Mouse (Mus musculus) spleen, adult 2 months (tissue): Measurements from ENCODE around the gene Trim11. TPM values are rescaled to one million over a fixed set of nuclear protein-coding genes. Genes with fewer than 3 reads are reported as not detected.

Source experiments
- DNase-seq, 2 experiments: peaks; one replicate each; pipeline versions ENCODE4 v3.0.0 to v3.0.0-alpha.2; 2012 to 2021; ENCODE audit warnings: low spot score in 2 of 2, low read depth in 1 of 2
- H3K27ac ChIP-seq: fragments of 200-500 bp; 2 replicates; pipeline ENCODE4 v1.5.1; 2012; ENCODE audit warnings: low read length, inconsistent platforms; ENCODE audit not compliant: insufficient read depth
- H3K27me3 ChIP-seq: fragments of 200-500 bp; 2 replicates; pipeline ENCODE4 v1.6.1; 2012; ENCODE audit warnings: mild to moderate bottlenecking, moderate library complexity, low read length, inconsistent platforms; ENCODE audit not compliant: control insufficient read depth, insufficient read depth
- H3K36me3 ChIP-seq: fragments of 200-500 bp; 2 replicates; pipeline ENCODE4 v1.6.1; 2012; ENCODE audit warnings: mild to moderate bottlenecking, low read length, inconsistent platforms; ENCODE audit not compliant: control insufficient read depth, insufficient read depth
- H3K4me1 ChIP-seq: fragments of 200-500 bp; 2 replicates; pipeline ENCODE4 v1.6.1; 2011; ENCODE audit warnings: inconsistent platforms; ENCODE audit not compliant: control insufficient read depth, insufficient read depth, insufficient read length
- H3K4me3 ChIP-seq: fragments of 200-500 bp; 2 replicates; pipeline ENCODE4 v1.5.1; 2011; ENCODE audit warnings: mild to moderate bottlenecking, inconsistent platforms; ENCODE audit not compliant: insufficient read depth, insufficient read length; ENCODE audit errors: extremely low read depth
- CTCF ChIP-seq: fragments of 200-500 bp; IDR thresholded peaks from 2 replicates; pipeline ENCODE4 v1.5.1; 2011; ENCODE audit warnings: mild to moderate bottlenecking, inconsistent platforms; ENCODE audit not compliant: insufficient read depth, insufficient read length, insufficient replicate concordance; ENCODE audit errors: extremely low read depth
- POLR2A ChIP-seq: fragments of 200-500 bp; IDR thresholded peaks from 2 replicates; pipeline ENCODE4 v1.6.1; 2011; ENCODE audit warnings: low read depth, low read length, inconsistent platforms
- WGBS: fragments of 180-500 bp; shearing (Covaris S2); methylation state at CpG from one replicate; pipeline ENCODE4 v1.1.7; 2018; 5-methylcytosine and 5-hydroxymethylcytosine counted together
- polyA plus RNA-seq: library from polyadenylated mRNA; depleted of rRNA; stranded (reverse); fragments of >200 nt; gene quantifications from 2 replicates; pipeline ENCODE4 v1.2.3, GENCODE M21; 2012

The Trim11 gene
- polyA plus RNA-seq, 1 experiment = 55.6 TPM

DNA sequence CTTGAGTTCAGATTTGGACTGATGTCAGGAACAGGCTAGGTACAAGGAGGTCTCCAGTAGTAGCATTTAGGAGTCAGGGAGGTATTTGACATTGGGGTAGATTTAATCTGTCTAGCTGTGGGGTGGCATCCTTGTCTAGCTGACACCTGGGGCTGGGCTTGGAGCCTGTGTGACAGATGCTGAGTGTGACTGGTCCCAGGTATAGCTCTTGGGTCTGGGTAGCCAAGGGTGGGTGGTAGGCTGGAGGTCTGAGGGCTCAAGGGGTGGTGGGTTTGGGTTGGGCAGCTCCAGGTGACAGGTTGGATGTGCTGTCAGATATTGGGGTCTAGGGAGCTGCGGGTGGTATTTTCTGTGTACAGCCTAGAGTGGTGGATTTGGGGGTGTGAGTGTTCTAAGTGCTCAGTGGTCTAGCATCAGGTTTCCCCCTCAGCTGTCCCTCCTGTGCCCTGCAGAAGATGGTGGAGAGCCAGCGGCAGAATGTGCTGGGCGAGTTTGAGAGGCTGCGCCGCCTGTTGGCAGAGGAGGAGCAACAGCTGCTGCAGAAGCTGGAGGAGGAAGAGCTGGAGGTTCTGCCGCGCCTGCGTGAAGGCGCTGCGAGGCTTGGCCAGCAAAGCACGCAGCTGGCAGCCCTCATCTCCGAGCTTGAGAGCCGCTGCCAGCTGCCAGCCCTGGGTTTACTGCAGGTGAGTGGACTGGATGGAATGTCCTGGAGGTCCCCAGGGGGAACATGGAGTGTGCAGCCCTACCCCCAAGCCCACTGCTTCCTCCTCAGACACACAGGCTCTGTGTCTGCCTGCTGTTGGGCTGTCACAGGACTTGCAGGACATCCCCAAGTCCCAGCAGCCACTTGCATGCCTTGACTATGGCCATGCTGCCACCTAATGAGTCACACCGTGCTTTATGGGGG is 3.9 kb downstream of the Trim11 start:
- TF ChIP-seq CTCF (peak; percentile 84), POLR2A (no peak)
- peaks cover 25% of the 10 kb centered on the region for H3K36me3 ChIP-seq
- H3K4me3 ChIP-seq = no peak overlapping the region; the same call in 1 of the 2 replicates
- DNase-seq = peak; percentile 76 to 80
- 16% methylated on average over 14 of the region's 14 CpGs for WGBS
- H3K4me1 ChIP-seq = peaks cover 26% of the 10 kb centered on the region; the same call in 1 of the 2 replicates
- H3K27me3 ChIP-seq = no peaks in the 10 kb centered on the region
- peak overlapping the region; percentile 84 for H3K27ac ChIP-seq

DNA sequence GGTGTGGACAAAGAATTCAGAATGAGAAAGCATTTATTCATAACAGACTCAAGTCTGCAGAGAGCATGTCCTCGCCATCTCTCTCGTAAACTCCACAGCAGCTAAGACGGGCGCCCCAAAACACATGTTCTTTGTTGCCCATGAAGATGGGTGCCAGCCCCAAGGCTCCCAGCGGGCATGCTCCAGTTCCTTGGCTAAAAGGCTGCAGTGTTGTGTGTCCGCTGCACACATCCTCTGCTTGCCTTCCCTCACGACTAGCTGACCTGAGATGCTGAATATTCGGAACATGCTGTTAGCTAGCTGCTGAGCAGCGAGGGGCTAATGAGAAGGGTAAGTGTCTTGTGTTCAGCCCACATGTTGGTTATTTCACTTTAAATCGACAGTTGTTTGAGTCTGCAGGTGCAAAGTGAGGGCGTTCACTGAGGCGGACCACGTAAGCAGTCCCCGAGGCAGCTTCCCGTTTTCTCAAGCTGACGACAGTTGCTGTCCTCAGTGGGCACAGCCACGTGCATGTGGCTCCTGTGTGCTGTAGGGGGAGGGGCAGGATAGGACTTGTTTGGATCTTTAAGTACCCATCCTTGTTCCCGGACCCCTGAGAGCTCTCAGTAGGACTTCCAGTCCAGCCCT is 4.7 kb downstream of the Trim11 start:
- no peak for TF ChIP-seq POLR2A
- no peak for TF ChIP-seq CTCF
- peak; percentile 67 to 91 for DNase-seq
- Histone ChIP-seq H3K27me3 (no peaks in the 10 kb centered on the region), H3K36me3 (peaks cover 32% of the 10 kb centered on the region), H3K4me3 (no peak overlapping the region; the same call in 1 of the 2 replicates), H3K27ac (peak overlapping the region; percentile 84), H3K4me1 (peaks cover 26% of the 10 kb centered on the region; the same call in 1 of the 2 replicates)
- 32% methylated on average over 18 of the region's 18 CpGs for WGBS

DNA sequence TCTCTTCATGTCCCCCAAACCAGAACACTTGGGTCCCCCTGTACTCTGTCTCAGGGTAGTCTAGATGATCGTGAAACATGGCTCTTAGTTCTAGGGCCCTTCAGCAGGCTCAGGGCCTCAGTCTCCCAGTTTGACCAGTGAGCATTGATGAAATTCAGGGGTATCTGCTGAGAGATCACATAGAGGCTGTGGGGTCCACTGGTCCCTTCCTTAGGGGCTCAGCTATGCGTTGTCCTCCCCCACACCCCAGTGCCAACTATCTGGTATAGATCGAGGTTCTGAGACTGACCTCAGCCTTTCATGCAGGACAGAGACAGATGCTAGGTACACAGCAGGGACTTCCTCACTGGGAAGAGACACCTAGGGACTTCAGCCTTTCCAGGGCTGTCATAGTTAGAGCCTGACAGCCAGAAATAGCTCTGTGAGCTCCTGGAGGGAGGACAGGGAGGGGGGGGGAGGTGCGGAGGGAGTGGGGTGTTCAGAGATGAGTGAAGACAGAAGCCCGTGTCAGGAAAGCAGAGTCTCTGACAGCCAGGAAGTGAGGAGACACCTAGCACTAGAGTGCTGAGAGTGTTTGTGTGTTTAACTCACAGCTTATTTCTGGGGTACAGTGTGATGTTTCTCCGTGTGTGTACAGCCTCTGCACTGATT is 5.9 kb downstream of the Trim11 start:
- Histone ChIP-seq H3K4me1 (peaks cover 26% of the 10 kb centered on the region; the same call in 1 of the 2 replicates), H3K27me3 (no peaks in the 10 kb centered on the region), H3K36me3 (peaks cover 38% of the 10 kb centered on the region), H3K27ac (peak overlapping the region; percentile 32), H3K4me3 (no peak overlapping the region)
- no peak for TF ChIP-seq CTCF
- no peak for TF ChIP-seq POLR2A
- no peak for DNase-seq
- 70% methylated on average over 6 of the region's 6 CpGs for WGBS

DNA sequence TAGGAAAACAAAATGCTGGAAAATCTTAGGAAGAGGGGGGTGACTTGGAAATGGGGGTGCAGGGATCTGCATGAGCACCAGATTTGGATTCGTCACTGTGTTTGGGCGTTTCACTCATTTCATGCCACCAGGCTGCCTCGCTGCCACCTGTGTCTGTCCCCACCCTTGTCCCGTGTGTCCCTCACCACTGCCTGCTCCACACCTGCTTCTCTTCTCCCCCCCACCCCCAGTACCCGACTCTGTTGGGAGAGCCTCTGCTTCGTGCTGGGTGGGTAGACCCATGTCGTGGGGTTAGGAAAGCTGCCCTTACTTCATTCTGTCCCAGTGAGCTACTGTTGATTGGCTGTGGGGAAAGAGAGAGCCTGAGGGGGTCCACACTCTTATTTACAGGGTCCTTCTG is 6.8 kb downstream of the Trim11 start:
- DNase-seq = no peak
- H3K4me1 ChIP-seq = peaks cover 21% of the 10 kb centered on the region; the same call in 1 of the 2 replicates
- no peak overlapping the region for H3K27ac ChIP-seq
- WGBS = 53% methylated on average over 7 of the region's 7 CpGs
- H3K4me3 ChIP-seq = no peak overlapping the region
- no peaks in the 10 kb centered on the region for H3K27me3 ChIP-seq
- peaks cover 46% of the 10 kb centered on the region for H3K36me3 ChIP-seq
- TF ChIP-seq POLR2A = no peak
- TF ChIP-seq CTCF = no peak

DNA sequence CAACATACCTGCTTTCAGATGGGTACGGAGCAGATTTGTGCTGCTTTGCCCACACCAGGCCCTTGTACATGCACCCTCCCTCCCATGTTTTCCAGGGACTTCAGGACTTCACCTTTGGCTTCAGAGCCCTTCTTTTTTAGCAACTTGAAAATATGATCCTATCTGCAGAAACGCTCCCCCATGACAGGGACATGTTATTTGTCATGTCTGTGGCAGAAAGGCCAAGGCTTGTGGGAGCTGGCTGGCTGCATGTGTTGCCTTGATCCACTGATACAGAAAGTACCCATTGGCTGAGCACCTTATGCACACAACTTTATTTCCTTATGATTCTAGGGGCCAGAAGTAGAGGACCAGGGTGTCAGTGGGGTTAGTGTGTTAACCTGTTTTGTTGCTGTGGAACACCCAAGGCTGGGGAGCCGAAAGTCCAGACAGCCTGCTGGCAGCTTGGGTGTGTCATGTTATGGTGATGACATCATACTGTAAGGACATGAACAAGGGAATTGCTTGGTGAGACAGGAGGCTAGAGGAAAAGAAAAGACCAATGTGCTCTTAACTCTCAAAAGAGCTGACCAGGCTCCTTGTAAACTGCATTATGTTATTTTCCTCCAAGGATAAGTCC is 7.5 kb downstream of the Trim11 start:
- no peak for DNase-seq
- TF ChIP-seq CTCF = no peak
- TF ChIP-seq POLR2A = no peak
- Histone ChIP-seq H3K27ac (no peak overlapping the region), H3K4me3 (no peak overlapping the region), H3K4me1 (peaks cover 16% of the 10 kb centered on the region; the same call in 1 of the 2 replicates), H3K27me3 (no peaks in the 10 kb centered on the region), H3K36me3 (peaks cover 53% of the 10 kb centered on the region)
- 96% methylated on average over 3 of the region's 3 CpGs for WGBS

DNA sequence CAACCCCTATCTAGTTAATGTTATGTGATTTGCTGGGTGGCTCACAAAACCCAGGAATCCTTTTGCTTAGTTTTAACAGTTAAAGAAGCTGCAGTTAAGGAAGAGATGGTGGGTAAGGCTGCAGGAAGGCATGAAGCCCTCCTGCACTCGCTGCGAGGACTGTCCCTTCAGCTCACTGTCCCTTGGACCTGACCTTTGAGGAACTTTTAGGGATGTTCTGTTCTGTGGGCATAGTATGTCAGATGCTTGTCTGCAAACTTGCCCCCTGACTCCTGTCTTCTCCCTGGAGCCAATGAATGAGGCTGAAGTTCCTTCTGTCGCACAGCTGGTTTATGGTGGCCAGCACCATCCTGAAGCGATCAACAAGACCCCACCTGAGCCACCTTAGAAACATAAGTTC is 11.3 kb downstream of the Trim11 start:
- TF ChIP-seq POLR2A (no peak), CTCF (no peak)
- Histone ChIP-seq H3K27me3 (no peaks in the 10 kb centered on the region), H3K27ac (no peak overlapping the region), H3K36me3 (peaks cover 49% of the 10 kb centered on the region), H3K4me1 (peaks cover 8% of the 10 kb centered on the region; the same call in 1 of the 2 replicates), H3K4me3 (no peak overlapping the region)
- WGBS = over 99% methylated on average over 4 of the region's 4 CpGs
- no peak for DNase-seq
